Mouse (Mus musculus) hindbrain, embryonic 13.5 days (tissue): ENCODE measurements around the gene Mlxipl. TPM values are rescaled to one million over a fixed set of nuclear protein-coding genes. Genes with fewer than 3 reads are reported as not detected.

Source experiments
- polyA plus RNA-seq: library from polyadenylated mRNA; unstranded; fragments of >200 nt; fragmentation: Nextera tagmentation; extraction: Ambion mirVana; gene quantifications from 2 replicates; pipeline ENCODE4 v1.2.1, GENCODE M21; 2015

Gene Mlxipl
- polyA plus RNA-seq, 1 experiment from 2014 or later = 0.71 TPM

Other genes with a start within 250 kb of the Mlxipl start
- gene Tmem270, start 183.2 kb upstream of the Mlxipl start, polyA plus RNA-seq = not detected in 2 replicates
- gene Cldn13, start 174.4 kb upstream of the Mlxipl start, polyA plus RNA-seq = 0.31 TPM in 1 of 2 replicates, not detected in the other
- 5.4 and 6.7 TPM in 2 replicates for gene Mettl27, start 157.5 kb upstream of the Mlxipl start, polyA plus RNA-seq
- not detected in 2 replicates for gene Cldn4, start 143.0 kb upstream of the Mlxipl start, polyA plus RNA-seq
- 2.3 and 2.8 TPM in 2 replicates for gene Cldn3, start 103.7 kb upstream of the Mlxipl start, polyA plus RNA-seq
- gene Abhd11, start 80.7 kb upstream of the Mlxipl start, polyA plus RNA-seq = 64.6 and 65.0 TPM in 2 replicates
- gene Stx1a, start 66.4 kb upstream of the Mlxipl start, polyA plus RNA-seq = 78.4 and 78.9 TPM in 2 replicates
- gene Dnajc30, start 25.7 kb upstream of the Mlxipl start, polyA plus RNA-seq = 37.4 and 38.8 TPM in 2 replicates
- 79.1 and 93.5 TPM in 2 replicates for gene Bud23, start 24.9 kb upstream of the Mlxipl start, polyA plus RNA-seq
- gene Vps37d, start 11.6 kb upstream of the Mlxipl start, polyA plus RNA-seq = 29.8 and 31.9 TPM in 2 replicates
- gene Tbl2, start 59.8 kb downstream of the Mlxipl start, polyA plus RNA-seq = 14.9 and 16.7 TPM in 2 replicates
- 45.3 and 52.1 TPM in 2 replicates for gene Bcl7b, start 78.4 kb downstream of the Mlxipl start, polyA plus RNA-seq
- gene Baz1b, start 97.4 kb downstream of the Mlxipl start, polyA plus RNA-seq = 35.9 and 38.1 TPM in 2 replicates
- gene Fzd9, start 161.3 kb downstream of the Mlxipl start, polyA plus RNA-seq = 12.3 and 14.3 TPM in 2 replicates